Mouse (Mus musculus): ENCODE measurements around the gene Cep290. TPM values are rescaled to one million over a fixed set of nuclear protein-coding genes. Genes with fewer than 3 reads are reported as not detected.

Cep290 gene
- polyA plus RNA-seq, 2 experiments: 2.9 to 3.2 TPM

DNA sequence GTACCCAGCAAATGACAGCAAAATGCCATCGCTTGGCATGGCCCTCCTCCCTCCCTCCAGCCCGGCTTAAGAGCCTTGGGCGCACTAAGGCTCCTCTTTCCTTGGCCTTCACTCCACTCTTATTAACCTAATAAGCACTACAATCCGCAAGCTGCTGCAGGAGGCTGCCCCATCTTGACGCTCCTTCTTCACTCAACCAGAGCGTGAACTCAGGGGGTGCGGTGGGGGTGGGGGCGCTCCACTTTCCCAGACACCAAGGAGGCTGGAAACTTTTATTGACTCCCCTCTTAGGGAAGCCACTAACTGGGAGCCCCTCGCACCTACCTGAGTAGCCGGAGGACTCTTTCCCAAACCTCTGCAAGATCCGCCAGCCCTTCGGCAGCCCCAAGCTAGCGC, 659 bp upstream of the Cep290 start:
- no peak for TF ChIP-seq EP300 (IDR thresholded peaks at IDR 0.05; ENCODE audit: low read depth)
- TF ChIP-seq CTCF (IDR thresholded peaks at IDR 0.05; ENCODE audit: low read depth): no peak
- peak; percentile 22 for ATAC-seq (ENCODE audit: insufficient read depth)
- Histone ChIP-seq H3K9ac (replicated peaks) (peak overlapping the region; percentile 85), H3K27me3 (ENCODE audit: control insufficient read depth, insufficient read depth, low read length) (no peaks in the 10 kb centered on the region), H3K4me1 (replicated peaks; ENCODE audit: control insufficient read depth in 2 of 2, insufficient read depth in 2 of 2, low read length in 1 of 2) (peaks cover 0 to 3% of the 10 kb centered on the region in 2 experiments; a peak in 1 of 4 replicates), H3K9me3 (ENCODE audit: control insufficient read depth, low read length) (no peaks in the 10 kb centered on the region), H3K36me3 (replicated peaks; ENCODE audit: control insufficient read depth, insufficient read depth, low read depth) (no peaks in the 10 kb centered on the region), H3K4me2 (ENCODE audit: low read depth) (peak overlapping the region; percentile 81), H3K27ac (peak overlapping the region; percentile 55), H3K4me3 (ENCODE audit: insufficient read depth in 1 of 2, low read depth in 2 of 2, low read length in 2 of 2) (peak overlapping the region; percentile 87 to 96)
- DNase-seq (ENCODE audit: low read depth in 3 of 3, low spot score in 3 of 3): peak; percentile 14 to 22 (median 17)
- WGBS (ENCODE audit: insufficient replicate concordance): 1% methylated on average over 13 of the region's 13 CpGs

DNA sequence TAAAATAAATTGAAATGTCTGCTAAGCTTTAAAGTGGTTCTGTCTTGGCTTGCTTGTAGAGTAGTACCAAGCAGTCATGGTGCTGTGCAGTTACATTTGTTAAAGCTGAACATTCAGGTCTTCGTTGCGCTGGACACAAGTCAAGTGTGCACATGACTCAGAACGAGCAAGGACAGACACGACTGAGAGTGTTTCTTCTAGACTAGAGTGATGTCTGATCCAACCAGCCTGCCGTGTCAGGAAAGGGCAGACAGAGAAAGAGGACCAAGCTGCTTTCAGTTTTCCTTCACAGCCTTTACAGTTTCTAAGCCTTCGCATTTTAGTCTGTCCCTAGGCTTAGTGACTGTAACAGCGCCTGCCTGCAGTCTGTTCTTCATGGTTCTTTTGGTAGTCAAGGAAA, 4.6 kb downstream of the Cep290 start:
- no peak for ATAC-seq (ENCODE audit: insufficient read depth)
- no peak overlapping the region for H3K9ac ChIP-seq (replicated peaks)
- 78% methylated on average over 7 of the region's 7 CpGs for WGBS (ENCODE audit: insufficient replicate concordance)
- peaks cover 0 to 3% of the 10 kb centered on the region in 2 experiments; a peak in 1 of 4 replicates for H3K4me1 ChIP-seq (replicated peaks; ENCODE audit: control insufficient read depth in 2 of 2, insufficient read depth in 2 of 2, low read length in 1 of 2)
- H3K27me3 ChIP-seq (ENCODE audit: control insufficient read depth, insufficient read depth, low read length): no peaks in the 10 kb centered on the region
- TF ChIP-seq CTCF (IDR thresholded peaks at IDR 0.05; ENCODE audit: low read depth): no peak
- no peak for TF ChIP-seq EP300 (IDR thresholded peaks at IDR 0.05; ENCODE audit: low read depth)
- no peak for DNase-seq (ENCODE audit: low read depth in 3 of 3, low spot score in 3 of 3)
- H3K4me3 ChIP-seq (ENCODE audit: insufficient read depth in 1 of 2, low read depth in 2 of 2, low read length in 2 of 2): no peak overlapping the region
- no peak overlapping the region for H3K4me2 ChIP-seq (ENCODE audit: low read depth)
- no peaks in the 10 kb centered on the region for H3K9me3 ChIP-seq (ENCODE audit: control insufficient read depth, low read length)
- peaks cover 5% of the 10 kb centered on the region; the same call in 1 of the 2 replicates for H3K36me3 ChIP-seq (replicated peaks; ENCODE audit: control insufficient read depth, insufficient read depth, low read depth)
- H3K27ac ChIP-seq: no peak overlapping the region

DNA sequence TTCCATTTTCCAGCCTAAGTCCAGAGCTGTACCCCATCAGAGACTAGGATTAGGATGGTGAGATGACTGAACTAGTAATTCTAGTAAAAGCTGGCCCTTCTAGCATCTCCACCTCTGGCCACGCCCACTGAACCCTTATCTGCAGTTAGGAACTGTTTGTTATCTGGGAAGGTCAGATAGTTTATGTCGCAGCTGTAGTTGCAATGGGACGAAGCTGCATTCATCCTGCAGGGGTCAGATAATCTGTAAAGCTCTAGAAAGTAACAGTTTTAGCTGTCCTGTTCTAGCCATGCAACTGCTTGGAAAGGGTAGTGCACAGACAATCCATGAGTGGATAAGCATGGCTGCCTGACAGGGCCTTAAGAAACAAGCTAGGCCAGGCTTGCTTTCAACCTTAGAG, 11.0 kb downstream of the Cep290 start:
- H3K27ac ChIP-seq: peak overlapping the region; percentile 77
- TF ChIP-seq EP300 (IDR thresholded peaks at IDR 0.05; ENCODE audit: low read depth) (peak; percentile 95), CTCF (IDR thresholded peaks at IDR 0.05; ENCODE audit: low read depth) (peak; percentile 54)
- H3K4me1 ChIP-seq (replicated peaks; ENCODE audit: control insufficient read depth in 2 of 2, insufficient read depth in 2 of 2, low read length in 1 of 2): peaks cover 12 to 14% of the 10 kb centered on the region in 2 experiments
- H3K4me2 ChIP-seq (ENCODE audit: low read depth): peak overlapping the region; percentile 36
- 0 out of 2 replicates have a peak overlapping the region, but pooled peaks have one; percentile 5 for H3K9ac ChIP-seq (replicated peaks)
- H3K9me3 ChIP-seq (ENCODE audit: control insufficient read depth, low read length): no peaks in the 10 kb centered on the region
- DNase-seq (ENCODE audit: low read depth in 3 of 3, low spot score in 3 of 3) (peak; percentile 80 to 85 (median 80)), ATAC-seq (ENCODE audit: insufficient read depth) (peak; percentile 99)
- H3K4me3 ChIP-seq (ENCODE audit: insufficient read depth in 1 of 2, low read depth in 2 of 2, low read length in 2 of 2): no peak overlapping the region
- WGBS (ENCODE audit: insufficient replicate concordance): 14% methylated on average over 3 of the region's 3 CpGs
- H3K27me3 ChIP-seq (ENCODE audit: control insufficient read depth, insufficient read depth, low read length): no peaks in the 10 kb centered on the region
- peaks cover 11% of the 10 kb centered on the region for H3K36me3 ChIP-seq (replicated peaks; ENCODE audit: control insufficient read depth, insufficient read depth, low read depth)

DNA sequence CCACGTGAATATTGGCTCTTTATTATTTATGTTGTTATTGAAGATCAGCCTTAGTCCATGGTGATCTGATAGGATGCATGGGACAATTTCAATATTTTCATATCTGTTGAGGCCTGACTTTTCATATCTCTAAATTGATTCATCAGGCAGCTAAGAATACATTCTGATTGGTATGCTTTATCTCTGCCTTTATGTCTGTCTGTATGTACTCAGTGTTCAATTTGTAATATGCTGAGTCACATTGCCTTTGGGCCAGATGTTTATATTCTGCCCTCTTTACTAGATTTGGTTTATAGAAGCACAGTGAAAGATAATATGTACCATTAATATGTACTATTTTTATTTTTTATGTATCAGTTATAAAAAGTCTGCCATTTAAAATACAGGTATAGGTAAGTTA, 20.8 kb downstream of the Cep290 start:
- H3K4me1 ChIP-seq (replicated peaks; ENCODE audit: control insufficient read depth in 2 of 2, insufficient read depth in 2 of 2, low read length in 1 of 2): no peaks in the 10 kb centered on the region; a peak in 2 of 4 replicates
- H3K36me3 ChIP-seq (replicated peaks; ENCODE audit: control insufficient read depth, insufficient read depth, low read depth): peaks cover 9% of the 10 kb centered on the region; the same call in 1 of the 2 replicates
- no peaks in the 10 kb centered on the region for H3K27me3 ChIP-seq (ENCODE audit: control insufficient read depth, insufficient read depth, low read length)
- WGBS (ENCODE audit: insufficient replicate concordance): 52% methylated on average over 1 of the region's 1 CpGs
- peak; percentile 90 for ATAC-seq (ENCODE audit: insufficient read depth)
- peak in 2 of 3 experiments; percentile 30 to 46 for DNase-seq (ENCODE audit: low read depth in 3 of 3, low spot score in 3 of 3)
- no peaks in the 10 kb centered on the region for H3K9me3 ChIP-seq (ENCODE audit: control insufficient read depth, low read length)
- H3K9ac ChIP-seq (replicated peaks): no peak overlapping the region
- H3K4me2 ChIP-seq (ENCODE audit: low read depth): no peak overlapping the region
- no peak overlapping the region for H3K4me3 ChIP-seq (ENCODE audit: insufficient read depth in 1 of 2, low read depth in 2 of 2, low read length in 2 of 2)
- TF ChIP-seq CTCF (IDR thresholded peaks at IDR 0.05; ENCODE audit: low read depth): no peak
- TF ChIP-seq EP300 (IDR thresholded peaks at IDR 0.05; ENCODE audit: low read depth): peak; percentile 73
- no peak overlapping the region for H3K27ac ChIP-seq

DNA sequence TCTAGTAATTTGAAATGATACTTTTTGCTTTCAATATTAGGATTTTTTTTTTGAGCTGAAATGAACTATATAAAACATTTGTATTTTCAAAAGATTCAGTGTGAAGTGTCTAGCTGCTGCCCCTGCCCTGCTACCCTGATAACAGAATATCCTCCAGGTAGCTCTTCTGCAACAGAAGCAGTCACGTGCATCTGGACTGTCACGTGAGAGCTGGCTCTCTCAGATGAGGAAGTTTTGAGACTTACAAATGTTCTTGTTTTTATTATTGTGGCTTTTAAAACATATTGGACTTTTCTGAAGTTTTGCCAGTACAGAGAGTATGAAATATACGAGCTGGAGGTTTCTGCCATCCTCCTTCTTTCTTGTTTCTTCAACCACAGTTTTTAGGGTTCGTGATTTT, 34.3 kb downstream of the Cep290 start:
- Histone ChIP-seq H3K9me3 (ENCODE audit: control insufficient read depth, low read length) (no peaks in the 10 kb centered on the region), H3K9ac (replicated peaks) (no peak overlapping the region), H3K27ac (no peak overlapping the region), H3K4me2 (ENCODE audit: low read depth) (no peak overlapping the region), H3K4me1 (replicated peaks; ENCODE audit: control insufficient read depth in 2 of 2, insufficient read depth in 2 of 2, low read length in 1 of 2) (peaks cover 8 to 14% of the 10 kb centered on the region in 2 experiments), H3K27me3 (ENCODE audit: control insufficient read depth, insufficient read depth, low read length) (no peaks in the 10 kb centered on the region), H3K36me3 (replicated peaks; ENCODE audit: control insufficient read depth, insufficient read depth, low read depth) (peaks cover 2% of the 10 kb centered on the region; the same call in 1 of the 2 replicates), H3K4me3 (ENCODE audit: insufficient read depth in 1 of 2, low read depth in 2 of 2, low read length in 2 of 2) (no peak overlapping the region)
- TF ChIP-seq EP300 (IDR thresholded peaks at IDR 0.05; ENCODE audit: low read depth): no peak
- TF ChIP-seq CTCF (IDR thresholded peaks at IDR 0.05; ENCODE audit: low read depth): no peak
- WGBS (ENCODE audit: insufficient replicate concordance): 51% methylated on average over 4 of the region's 4 CpGs
- ATAC-seq (ENCODE audit: insufficient read depth) (no peak), DNase-seq (ENCODE audit: low read depth in 3 of 3, low spot score in 3 of 3) (no peak)

Data from liver, embryonic 14.5 days (tissue).